Mouse (Mus musculus): ENCODE results near the gene Znrd1. TPM values are rescaled to one million over a fixed set of nuclear protein-coding genes. Genes with fewer than 3 reads are reported as not detected.

Gene Znrd1
- total RNA-seq (2023) = 10 to 100 TPM; 70.2 to 71.0 TPM

DNA sequence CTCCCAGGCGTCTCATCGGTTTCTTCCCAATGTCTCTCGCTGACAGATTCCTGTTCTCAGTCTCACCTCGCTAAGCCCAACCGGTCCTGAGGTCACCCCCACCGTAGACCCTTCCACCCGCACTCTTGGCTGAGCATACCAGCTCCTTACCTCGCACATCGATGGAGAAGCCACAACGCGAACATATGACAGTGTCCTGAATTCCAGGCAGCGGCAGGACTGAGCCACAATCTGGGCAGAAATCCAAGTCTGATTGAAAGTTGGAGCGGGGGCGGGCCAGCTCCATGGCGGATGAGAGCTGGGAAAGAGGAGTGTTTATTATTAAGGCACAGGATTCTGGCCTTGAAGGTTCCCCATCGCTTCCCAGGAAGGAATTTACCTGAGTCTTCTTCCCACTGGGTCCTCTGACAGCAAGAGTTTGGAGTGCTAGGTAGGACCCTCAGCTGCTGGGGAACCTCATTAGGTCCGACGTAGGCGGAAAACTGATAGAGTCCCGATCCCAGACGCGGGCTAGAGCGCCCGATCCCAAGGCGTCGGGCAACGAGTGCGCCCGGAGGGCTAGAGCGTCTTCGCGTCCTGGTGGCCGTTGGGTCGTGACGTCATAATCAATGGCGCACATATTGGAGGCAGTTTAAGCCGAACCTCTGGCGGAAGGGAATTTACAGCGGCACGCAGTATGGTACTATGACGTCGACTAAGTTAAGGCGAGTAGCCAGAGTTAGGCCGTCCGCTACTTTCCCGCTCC lies at the start of gene Znrd1, which contains the start of gene Znrd1as:
Gene Znrd1 (minus strand): TSS at position 561 of the 745 bp plus-strand sequence.
Gene Znrd1as (plus strand): TSS at position 594 of the 745 bp plus-strand sequence.

DNA sequence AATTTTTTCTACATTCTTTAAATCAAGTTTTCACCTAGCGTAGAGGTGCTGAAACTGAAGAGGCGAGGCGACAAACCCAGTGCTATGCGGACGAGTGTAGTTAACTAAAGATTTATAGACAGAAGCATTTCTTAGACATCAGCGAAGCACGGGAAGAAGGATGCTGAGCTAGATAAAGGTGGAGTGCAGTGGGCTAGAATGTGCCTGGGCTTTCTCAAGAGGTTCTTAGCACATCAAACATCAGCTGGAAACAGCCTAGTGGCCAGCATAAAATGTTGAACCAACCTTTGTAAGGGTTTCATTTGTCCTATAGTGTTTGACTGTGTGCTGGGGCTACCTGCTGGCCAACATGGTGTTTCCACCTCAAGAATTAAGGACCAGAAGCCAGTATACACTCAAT lies 42.5 kb upstream of the Znrd1 start, which contains the start of gene Zfp57:
Gene Zfp57 (plus strand): TSS at position 301 of the 400 bp plus-strand sequence.

DNA sequence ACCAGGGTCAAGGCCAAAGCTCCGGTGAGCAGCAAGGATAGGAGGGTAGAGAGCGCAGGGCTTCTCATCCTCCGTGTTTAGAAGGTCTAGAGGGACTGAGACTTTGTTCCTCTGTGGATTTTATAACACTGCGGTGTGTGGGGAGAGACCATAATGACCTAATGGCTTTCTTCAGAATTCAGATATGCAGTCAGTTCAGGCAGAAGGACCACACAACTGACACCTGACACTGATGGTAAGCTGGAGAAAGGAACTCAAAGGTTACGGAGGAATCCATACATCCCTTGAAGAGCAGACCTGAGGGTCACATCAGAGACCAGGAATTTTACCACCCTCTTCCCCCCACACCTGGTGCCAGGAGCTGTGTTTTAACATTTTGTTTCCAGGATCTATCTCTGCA lies 31.1 kb upstream of the Znrd1 start, which contains the start of gene H2-M5:
Gene H2-M5 (minus strand): TSS at position 101 of the 400 bp plus-strand sequence.

DNA sequence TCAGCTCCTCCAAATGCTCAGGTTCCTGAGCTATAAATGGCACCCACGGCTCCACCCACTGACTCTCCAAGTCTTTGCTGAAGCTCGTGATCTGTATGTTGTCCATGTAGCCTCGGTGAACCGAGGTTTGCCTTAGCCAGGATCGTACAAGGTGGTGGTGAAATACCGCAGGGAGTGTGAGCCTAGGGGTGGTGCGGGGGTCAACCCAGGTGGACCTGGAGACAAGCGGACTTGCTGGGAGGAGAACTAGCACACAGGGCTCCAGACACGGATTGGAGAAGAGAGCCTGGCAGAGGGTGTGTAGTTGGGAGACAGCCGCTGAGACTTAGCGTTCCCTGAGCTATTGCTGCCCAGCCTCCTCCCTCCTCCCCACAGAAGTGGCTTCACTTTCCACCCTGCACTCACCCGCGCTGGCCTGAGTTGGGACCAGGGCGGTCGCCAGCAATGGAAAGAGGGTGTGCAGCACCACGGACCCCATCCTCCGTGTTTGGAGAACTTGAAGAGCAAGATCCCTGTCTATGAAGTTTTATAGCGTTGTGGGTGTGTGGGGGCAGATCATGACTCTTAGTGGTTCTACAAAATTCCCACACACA lies 23.0 kb upstream of the Znrd1 start, which contains the start of gene 2410137M14Rik:
Gene 2410137M14Rik (minus strand): TSS at position 17 of the 593 bp plus-strand sequence.

DNA sequence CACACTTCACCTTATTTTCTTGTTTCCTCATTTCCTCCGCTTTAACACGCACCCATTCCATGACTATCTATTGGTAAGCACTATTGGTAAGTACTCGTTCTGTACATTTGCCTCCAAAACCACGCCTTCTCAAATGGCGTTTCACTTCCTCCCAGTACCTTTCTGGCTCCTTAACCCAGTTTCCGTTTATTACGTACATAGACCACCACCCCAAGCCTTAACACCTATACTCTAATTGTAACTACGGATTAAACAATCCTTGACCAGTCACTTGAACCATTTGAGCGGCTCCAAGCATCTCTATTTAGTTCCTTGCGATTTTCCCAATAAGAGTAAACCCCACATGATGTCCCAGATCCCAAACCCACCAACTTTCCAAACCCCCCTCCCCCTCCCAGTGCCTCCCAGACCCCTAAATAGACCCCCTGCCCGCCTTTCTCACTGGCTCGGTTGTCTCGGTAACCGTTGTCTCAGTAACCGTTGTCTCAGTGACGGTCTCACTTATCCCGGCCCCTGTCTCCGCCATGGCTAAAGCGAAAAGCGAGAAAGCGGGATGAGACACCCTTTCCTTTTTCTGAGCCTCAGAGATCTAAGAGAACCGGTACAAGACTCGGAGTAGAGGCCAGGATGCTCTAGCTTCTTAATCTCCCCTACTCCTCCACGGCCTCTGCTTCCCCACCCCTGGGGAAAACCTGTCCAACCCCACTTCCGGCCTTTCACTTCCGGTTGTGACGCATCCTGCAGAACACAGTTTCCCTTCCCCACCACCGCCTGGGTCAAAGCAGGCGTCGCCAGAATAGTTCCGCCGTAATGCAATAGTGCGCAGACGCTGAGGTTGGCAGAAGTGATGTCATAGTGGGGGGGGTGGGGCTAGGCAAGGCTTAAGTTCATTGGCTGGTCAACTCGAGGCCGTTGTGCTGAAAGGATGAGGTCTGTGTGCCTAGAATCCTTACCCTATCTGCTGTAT lies 7.1 kb downstream of the Znrd1 start, which contains the start of gene Ppp1r11:
Gene Ppp1r11 (minus strand): TSS at position 761 of the 967 bp plus-strand sequence.

DNA sequence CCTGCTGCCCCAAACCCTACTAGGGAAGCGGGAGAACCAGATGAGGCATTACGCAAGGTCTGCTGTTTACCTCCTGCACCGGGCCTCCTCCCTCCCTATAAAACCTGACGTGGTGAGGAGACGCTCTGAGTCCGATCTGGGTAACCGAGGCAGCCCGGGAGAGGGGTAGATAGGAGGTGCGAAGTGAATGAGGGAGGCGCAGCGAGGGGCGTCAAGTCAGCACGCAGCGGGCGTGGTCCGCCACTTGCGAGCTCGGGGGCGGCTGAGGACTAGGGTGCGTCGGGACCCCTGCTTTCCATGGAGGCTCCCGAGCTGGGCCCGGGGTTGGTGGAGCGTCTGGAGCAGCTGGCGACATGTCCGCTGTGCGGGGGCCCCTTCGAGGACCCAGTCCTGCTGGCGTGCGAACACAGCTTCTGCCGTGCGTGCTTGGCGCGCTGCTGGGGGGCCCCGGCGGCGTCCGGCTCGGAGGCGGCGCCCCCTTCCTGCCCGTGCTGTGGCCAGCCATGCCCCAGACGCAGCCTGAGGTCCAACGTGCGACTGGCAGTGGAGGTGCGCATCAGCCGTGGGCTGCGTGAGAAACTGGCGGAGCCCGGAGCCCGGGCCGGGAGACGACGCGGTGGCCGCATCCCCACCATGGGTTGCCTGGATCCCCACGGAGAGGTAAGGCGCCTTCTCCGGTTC lies 15.4 kb downstream of the Znrd1 start, which contains the start of gene Rnf39:
Gene Rnf39 (plus strand): TSS at position 128 of the 681 bp plus-strand sequence.

Other genes with a start within 250 kb of the Znrd1 start
- not detected for gene H2-M10.5, start 185.6 kb downstream of the Znrd1 start, total RNA-seq (2023)
- gene H2-M10.6, start 146.4 kb downstream of the Znrd1 start, total RNA-seq (2023) = not detected
- 100 to 1,000 TPM; 175 to 200 TPM for gene Trim26, start 121.4 kb downstream of the Znrd1 start, total RNA-seq (2023)
- not detected for gene Trim15, start 91.3 kb downstream of the Znrd1 start, total RNA-seq (2023)
- gene Trim10, start 89.0 kb downstream of the Znrd1 start, total RNA-seq (2023) = under 1 TPM in 1 of 2 experiments, not detected in 1; 0.46 TPM
- under 1 TPM in 1 of 2 experiments, not detected in 1; 0.36 TPM for gene Trim40, start 68.4 kb downstream of the Znrd1 start, total RNA-seq (2023)
- not detected for gene Trim31, start 60.4 kb downstream of the Znrd1 start, total RNA-seq (2023)
- gene Rnf39, start 15.6 kb downstream of the Znrd1 start, total RNA-seq (2023) = not detected
- gene Ppp1r11, start 6.8 kb downstream of the Znrd1 start, total RNA-seq (2023) = 100 to 1,000 TPM in 1 of 2 experiments, 10 to 100 TPM in 1; 95.2 to 105 TPM
- gene Znrd1as, start within 50 bp of the Znrd1 start, total RNA-seq (2023) = 1 to 10 TPM; 1.6 to 7.4 TPM
- gene 2410137M14Rik, start 22.7 kb upstream of the Znrd1 start, total RNA-seq (2023) = not detected
- gene H2-M5, start 31.0 kb upstream of the Znrd1 start, total RNA-seq (2023) = not detected
- not detected for gene Zfp57, start 42.6 kb upstream of the Znrd1 start, total RNA-seq (2023)
- not detected for gene Mog, start 64.8 kb upstream of the Znrd1 start, total RNA-seq (2023)
- 10 to 100 TPM; 65.4 to 88.3 TPM for gene Gabbr1, start 87.4 kb upstream of the Znrd1 start, total RNA-seq (2023)
- under 1 TPM; 0.20 to 0.59 TPM for gene Olfr90, start 129.9 kb upstream of the Znrd1 start, total RNA-seq (2023)
- not detected for gene Olfr91, start 139.7 kb upstream of the Znrd1 start, total RNA-seq (2023)
- not detected for gene Olfr92, start 161.5 kb upstream of the Znrd1 start, total RNA-seq (2023)
- gene Olfr93, start 202.9 kb upstream of the Znrd1 start, total RNA-seq (2023) = not detected
- gene Ubd, start 235.3 kb upstream of the Znrd1 start, total RNA-seq (2023) = not detected
- not detected for gene Olfr94, start 242.4 kb upstream of the Znrd1 start, total RNA-seq (2023)

Measured in B cell, adult 67 days (primary cell).